Mouse (Mus musculus) spleen, adult 12 weeks (tissue): ENCODE results near the gene Ahnak2.

Experiments used
- DNase-seq: peaks from one replicate; pipeline ENCODE4 v3.0.0; 2022; ENCODE audit warnings: low spot score

Gene Ahnak2

GRCm38 (mm10) chr12:112760154-112760926 lies 42.1 kb downstream of the Ahnak2 start, which contains the start of gene Pld4:
Pld4 (plus strand) TSS chr12:112760655.
- DNase-seq = no peak

GRCm38 (mm10) chr12:112759471-112759870 lies 43.0 kb downstream of the Ahnak2 start:
- no peak for DNase-seq

- DNase-seq = no peak
Observed at GRCm38 (mm10) chr12:112757896-112758295, 44.6 kb downstream of the Ahnak2 start.

DNA sequence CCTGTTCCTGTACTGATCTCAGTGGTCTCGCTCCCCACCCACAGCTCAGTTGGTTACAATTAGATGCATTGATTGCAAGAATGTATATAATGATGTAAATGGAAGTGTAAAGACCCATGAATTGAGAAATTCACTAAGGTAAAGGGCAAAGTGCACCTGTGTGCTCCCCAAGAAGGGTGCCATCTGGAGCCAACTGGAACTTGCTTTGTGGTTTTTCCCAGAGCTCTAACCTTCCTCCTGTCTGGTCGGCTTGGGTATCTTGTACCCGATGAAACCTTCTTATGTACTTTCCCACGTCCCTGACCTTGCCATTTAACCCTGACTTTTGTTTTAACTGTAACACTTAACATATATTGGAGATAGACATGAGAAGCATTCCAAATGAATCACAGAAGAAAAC lies 46.6 kb downstream of the Ahnak2 start:
- no peak for DNase-seq

DNA sequence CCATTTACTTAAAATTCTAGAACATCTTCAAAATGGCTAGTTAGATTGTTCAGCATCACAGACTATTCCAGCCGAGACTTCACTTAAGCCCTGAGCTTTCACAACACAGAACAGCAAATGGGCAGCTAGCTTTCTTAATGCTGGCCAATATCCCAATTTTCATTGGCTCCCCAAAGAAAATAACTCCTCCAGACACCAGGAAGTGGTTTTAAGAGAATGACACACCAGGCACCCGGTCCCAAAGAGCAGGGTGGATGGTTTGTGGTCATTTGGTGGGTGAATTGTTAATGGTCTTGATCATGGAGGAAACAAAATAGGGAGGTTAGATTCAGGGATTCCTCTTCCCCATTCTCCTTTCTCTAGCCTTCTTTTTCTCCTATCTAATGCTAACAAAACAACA lies 50.1 kb downstream of the Ahnak2 start:
- DNase-seq = no peak

- no peak for DNase-seq
Observed at GRCm38 (mm10) chr12:112750976-112751375, 51.5 kb downstream of the Ahnak2 start.

DNA sequence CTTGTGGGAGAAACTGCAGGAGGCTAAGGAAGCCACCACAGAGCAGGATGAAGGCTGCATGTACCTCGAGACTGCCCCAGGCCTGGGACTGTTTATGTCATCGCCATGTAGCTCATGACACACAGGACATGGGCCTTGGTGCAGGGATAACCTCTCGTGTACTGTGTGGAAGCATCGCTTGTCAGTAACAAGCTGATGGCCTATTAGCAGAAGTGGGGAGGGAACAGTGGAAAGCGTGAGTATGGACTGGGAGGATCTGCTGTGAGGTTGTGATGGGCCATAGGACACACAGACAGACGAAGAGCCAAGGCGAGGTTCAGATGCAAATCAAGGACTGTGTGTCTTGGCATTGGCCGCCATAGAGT lies 54.9 kb downstream of the Ahnak2 start:
- no peak for DNase-seq

DNA sequence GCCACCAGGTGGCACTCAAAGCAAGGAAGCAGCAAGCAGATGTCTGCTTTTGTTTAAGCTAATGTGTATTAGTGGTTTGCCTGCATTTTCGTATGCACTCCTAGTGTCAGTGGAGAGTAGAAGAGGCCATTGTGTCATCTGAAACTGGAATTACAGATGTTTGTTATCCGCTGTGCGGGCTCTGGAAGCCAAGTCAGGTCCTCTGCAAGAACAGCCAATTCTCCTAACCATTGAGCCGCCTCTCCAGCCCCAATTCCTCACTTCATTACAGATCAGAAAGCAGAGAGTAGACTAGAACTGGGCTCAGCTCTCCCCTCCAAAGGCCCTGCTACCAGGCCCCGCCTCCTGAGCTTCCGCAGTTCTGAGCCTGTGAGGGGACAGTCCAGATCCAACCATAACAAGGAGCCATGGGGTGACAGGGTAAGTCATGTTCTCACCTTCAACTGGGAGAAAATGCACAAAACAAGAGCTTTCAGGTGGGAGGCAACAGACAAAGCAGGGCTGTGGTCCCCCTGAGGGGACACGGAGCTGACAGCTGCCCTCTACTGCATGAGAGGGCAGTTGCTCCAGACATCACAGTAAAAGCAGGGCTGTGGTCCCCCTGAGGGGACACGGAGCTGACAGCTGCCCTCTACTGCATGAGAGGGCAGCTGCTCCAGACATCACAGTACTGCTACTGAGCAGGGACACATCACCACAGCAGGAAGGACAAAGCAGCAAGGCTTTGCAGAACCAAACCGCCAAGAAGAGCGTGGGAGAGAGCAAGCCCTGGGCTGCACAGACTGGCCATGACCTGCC lies 55.5 kb downstream of the Ahnak2 start:
- DNase-seq = no peak

- no peak for DNase-seq
Observed at GRCm38 (mm10) chr12:112746461-112746807, 56.0 kb downstream of the Ahnak2 start.

DNA sequence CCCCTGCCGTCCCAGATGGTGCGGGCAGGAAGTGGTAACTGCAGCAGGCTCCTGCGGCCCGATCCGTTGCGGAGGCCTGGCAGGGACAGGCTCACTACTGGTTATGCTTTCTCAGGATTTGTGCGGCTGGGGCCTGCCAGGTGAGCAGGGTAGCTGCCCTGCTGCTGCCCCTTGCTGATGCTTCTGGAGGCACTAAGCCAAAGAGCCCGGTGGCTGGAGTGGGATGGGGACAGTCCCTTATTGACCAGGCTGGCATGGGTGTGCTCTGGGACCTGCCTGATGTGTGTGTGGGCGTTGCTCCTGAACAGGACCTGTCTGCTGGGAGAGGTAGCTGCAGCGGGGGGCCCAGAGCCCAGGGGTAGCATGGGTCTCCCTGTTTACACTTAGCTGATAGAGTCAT lies 56.7 kb downstream of the Ahnak2 start:
- DNase-seq = no peak

GRCm38 (mm10) chr12:112744891-112745580 lies 57.4 kb downstream of the Ahnak2 start:
- DNase-seq = no peak

DNA sequence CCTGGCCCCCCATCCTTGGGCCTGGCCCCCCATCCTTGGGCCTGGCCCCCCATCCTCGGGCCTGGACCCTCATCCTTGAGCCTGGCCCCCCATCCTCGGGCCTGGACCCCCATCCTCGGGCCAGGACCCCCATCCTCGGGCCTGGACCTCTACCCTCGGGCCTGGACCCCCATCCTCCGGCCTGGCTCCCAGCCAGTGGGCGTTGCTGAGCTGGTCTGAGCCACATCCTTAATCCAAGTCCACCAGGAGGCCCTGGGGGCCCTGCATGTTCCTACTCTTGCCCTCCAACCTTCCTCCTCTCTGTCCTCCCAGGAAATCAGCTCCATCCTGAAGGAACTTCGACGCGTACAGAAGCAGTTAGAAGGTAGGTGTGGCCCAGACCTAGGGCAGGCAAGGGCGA lies 58.2 kb downstream of the Ahnak2 start:
- DNase-seq = no peak

DNA sequence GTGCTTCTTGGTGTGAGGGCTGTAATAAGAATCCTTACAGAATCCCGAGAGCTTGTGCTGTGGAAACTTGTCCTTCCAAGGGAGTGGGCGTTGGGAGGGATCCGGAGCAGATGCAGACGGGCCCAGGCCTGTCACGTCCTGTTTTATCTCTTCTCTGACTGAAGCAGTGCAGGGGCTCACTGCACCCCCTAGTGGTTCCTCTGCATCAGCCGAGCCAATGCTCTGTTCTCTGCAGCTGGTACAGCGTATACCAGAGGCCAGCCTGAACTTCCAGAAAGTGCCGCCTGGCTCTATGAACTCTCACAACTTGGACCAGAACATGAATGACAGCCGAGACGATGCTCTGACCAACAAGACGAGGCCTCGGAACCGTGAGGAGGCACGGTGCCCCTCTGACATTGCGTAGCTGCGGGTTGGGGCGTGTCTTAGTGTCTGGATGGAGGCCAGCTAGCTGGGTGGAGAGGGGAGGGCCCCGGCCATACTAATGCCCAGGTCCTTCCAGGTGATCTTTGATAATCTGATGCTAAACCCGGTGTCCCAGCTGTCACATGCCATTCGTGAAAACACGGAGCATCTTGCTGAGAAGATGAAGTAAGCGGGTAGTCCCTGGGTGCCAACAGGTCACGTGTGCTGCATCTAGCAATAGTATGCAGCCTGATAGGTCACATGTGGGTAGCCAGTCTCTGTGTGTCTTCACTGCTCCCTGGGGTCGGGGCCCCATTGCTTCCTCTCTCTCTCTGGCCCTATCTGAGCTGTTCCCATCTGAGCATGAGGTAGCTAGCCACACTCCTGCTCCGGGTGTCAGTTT lies 59.1 kb downstream of the Ahnak2 start:
- DNase-seq = peak; percentile 54

- DNase-seq = no peak
Observed at GRCm38 (mm10) chr12:112742768-112743167, 59.7 kb downstream of the Ahnak2 start.

DNA sequence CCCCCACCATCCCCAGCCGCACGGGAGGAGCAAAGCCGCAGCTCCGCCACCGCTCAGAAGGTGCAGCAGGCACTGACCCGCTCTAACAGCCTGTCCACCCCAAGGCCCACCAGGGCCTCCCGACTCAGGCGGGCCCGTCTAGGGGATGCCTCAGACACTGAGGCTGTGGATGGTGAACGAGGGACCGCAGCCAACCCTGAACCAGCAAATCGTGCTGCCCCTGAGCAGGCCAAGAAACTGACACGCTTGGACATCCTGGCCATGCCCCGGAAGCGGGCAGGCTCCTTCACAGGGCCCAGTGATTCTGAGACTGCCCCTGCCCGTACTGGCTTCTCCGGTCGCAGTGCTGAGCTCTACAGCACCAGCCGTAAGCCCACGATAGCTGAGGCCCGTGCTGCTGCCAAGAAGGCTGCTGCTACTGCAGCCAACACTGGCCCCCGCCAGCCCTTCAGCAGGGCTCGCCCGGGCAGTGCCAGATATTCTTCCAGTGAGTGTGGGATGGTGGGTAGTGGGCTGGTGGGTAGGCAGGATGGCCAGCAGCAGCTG lies 63.4 kb downstream of the Ahnak2 start:
- no peak for DNase-seq

- no peak for DNase-seq
Observed at GRCm38 (mm10) chr12:112738281-112739022, 64.0 kb downstream of the Ahnak2 start.

GRCm38 (mm10) chr12:112737761-112738160 lies 64.7 kb downstream of the Ahnak2 start:
- DNase-seq = no peak

DNA sequence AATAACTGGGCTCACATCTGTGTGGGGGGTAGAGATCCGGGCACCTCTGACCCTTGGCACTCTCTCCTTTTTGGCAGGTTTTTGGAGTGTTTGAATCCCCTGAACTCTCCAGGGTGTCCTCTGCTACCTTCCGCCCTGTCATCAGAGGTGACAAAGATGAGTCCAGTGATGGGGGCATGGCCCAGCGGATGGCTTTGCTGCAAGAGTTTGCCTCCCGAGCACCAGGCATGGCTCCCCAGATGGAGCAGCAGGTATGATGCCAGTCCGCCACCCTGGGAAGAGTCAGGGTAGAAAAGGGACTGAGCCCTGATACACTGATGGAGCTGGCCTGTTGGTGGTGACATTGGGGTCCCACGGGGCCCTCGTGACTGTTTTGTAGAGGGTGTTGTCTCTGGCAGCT lies 65.4 kb downstream of the Ahnak2 start:
- no peak for DNase-seq

GRCm38 (mm10) chr12:112736636-112736925 lies 65.9 kb downstream of the Ahnak2 start:
- no peak for DNase-seq

DNA sequence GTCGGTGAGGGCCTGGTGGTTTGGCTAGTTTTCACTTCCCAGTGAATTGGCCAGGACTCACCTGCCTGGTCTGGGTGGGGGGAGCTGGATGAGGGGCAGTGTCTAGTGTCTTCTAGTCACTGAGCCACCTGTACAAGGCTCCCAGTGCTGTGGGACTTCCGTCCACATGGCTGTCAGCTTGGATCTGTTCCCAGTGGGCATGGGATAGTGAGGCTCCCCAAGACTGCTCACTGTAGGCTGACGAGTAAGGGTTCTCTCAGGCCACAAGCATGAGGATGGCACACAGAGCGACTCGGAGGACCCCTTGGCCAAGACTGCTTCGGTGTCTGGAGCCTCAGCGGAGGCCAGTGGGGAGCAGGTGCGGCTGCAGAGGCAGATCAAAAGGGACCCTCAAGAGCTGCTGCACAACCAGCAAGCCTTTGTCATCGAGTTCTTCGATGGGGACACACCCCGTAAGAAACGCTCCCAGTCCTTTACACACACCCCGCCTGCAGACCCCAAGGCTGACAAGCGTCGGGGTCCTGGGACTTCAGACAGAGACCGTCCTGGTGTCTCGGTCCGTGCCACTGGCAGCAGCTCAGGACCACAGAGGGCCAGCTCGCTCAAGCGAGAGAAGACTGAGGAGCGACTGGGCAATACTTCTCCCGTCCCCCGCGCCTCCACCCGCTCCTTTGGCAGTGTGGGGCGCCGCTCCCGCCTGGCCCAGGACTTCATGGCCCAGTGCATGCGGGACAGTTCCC lies 66.4 kb downstream of the Ahnak2 start:
- DNase-seq = no peak
